Mouse (Mus musculus) layer of hippocampus, postnatal 14 days (tissue): ENCODE data around the gene Wdr95. TPM values are rescaled to one million over a fixed set of nuclear protein-coding genes. Genes with fewer than 3 reads are reported as not detected.
"Not testable (repeated sequence)": the region's sequence is repeated elsewhere in the genome, so short reads cannot be mapped to it uniquely, and the experiment has no call there.

Experiments
- DNase-seq, 2 experiments: peaks; one replicate each; pipeline ENCODE4 v3.0.0; 2021 to 2022; ENCODE audit warnings: low spot score in 2 of 2, mixed read lengths in 1 of 2
- total RNA-seq, 2 experiments: library from RNA; stranded (reverse); gene quantifications; 2 replicates each; pipeline ENCODE4 v1.2.3; 2021

The Wdr95 gene
- total RNA-seq, 2 experiments from 2014 or later, result 2.0 to 2.1 TPM

GRCm38 (mm10) chr5:149514087-149514671 is 14.3 kb upstream of the Wdr95 start:
- DNase-seq, result no peak

GRCm38 (mm10) chr5:149514890-149515289 is 13.6 kb upstream of the Wdr95 start:
- DNase-seq, result no peak

- no peak for DNase-seq
Observed at GRCm38 (mm10) chr5:149517116-149517515, 11.4 kb upstream of the Wdr95 start.

- DNase-seq, result no peak
Observed at GRCm38 (mm10) chr5:149520806-149521205, 7.7 kb upstream of the Wdr95 start.

GRCm38 (mm10) chr5:149523856-149524241 is 4.6 kb upstream of the Wdr95 start:
- no peak for DNase-seq

- DNase-seq, result peak; percentile 91 to 94
Observed at GRCm38 (mm10) chr5:149524242-149524858, 4.1 kb upstream of the Wdr95 start.

GRCm38 (mm10) chr5:149525055-149525785 is 3.3 kb upstream of the Wdr95 start:
- DNase-seq, result no peak

GRCm38 (mm10) chr5:149526467-149526951 is 2.0 kb upstream of the Wdr95 start:
- peak in 1 of 2 experiments; percentile 54 for DNase-seq

- not testable (repeated sequence) for DNase-seq
Observed at GRCm38 (mm10) chr5:149527292-149527691, 1.2 kb upstream of the Wdr95 start.

GRCm38 (mm10) chr5:149533847-149534246 is 5.4 kb downstream of the Wdr95 start:
- DNase-seq, result no peak

- DNase-seq, result peak in 1 of 2 experiments; percentile 35
Observed at GRCm38 (mm10) chr5:149536005-149536404, 7.5 kb downstream of the Wdr95 start.

GRCm38 (mm10) chr5:149537796-149538511 is 9.5 kb downstream of the Wdr95 start:
- peak; percentile 46 to 55 for DNase-seq

- no peak for DNase-seq
Observed at GRCm38 (mm10) chr5:149538531-149538930, 10.1 kb downstream of the Wdr95 start.

GRCm38 (mm10) chr5:149539051-149539450 is 10.6 kb downstream of the Wdr95 start:
- no peak for DNase-seq

GRCm38 (mm10) chr5:149551179-149551578 is 22.7 kb downstream of the Wdr95 start:
- DNase-seq, result no peak

- no peak for DNase-seq
Observed at GRCm38 (mm10) chr5:149552742-149553141, 24.3 kb downstream of the Wdr95 start.

GRCm38 (mm10) chr5:149553373-149553772 is 24.9 kb downstream of the Wdr95 start:
- no peak for DNase-seq

GRCm38 (mm10) chr5:149554397-149554796 is 25.9 kb downstream of the Wdr95 start:
- no peak for DNase-seq

GRCm38 (mm10) chr5:149560903-149561588 is 32.6 kb downstream of the Wdr95 start:
- DNase-seq, result peak in 1 of 2 experiments; percentile 65

GRCm38 (mm10) chr5:149566026-149566425 is 37.5 kb downstream of the Wdr95 start:
- no peak for DNase-seq

- DNase-seq, result peak in 1 of 2 experiments; percentile 74
Observed at GRCm38 (mm10) chr5:149566957-149567356, 38.5 kb downstream of the Wdr95 start.
